Mouse (Mus musculus): ENCODE measurements around the gene Dock10.

DNA sequence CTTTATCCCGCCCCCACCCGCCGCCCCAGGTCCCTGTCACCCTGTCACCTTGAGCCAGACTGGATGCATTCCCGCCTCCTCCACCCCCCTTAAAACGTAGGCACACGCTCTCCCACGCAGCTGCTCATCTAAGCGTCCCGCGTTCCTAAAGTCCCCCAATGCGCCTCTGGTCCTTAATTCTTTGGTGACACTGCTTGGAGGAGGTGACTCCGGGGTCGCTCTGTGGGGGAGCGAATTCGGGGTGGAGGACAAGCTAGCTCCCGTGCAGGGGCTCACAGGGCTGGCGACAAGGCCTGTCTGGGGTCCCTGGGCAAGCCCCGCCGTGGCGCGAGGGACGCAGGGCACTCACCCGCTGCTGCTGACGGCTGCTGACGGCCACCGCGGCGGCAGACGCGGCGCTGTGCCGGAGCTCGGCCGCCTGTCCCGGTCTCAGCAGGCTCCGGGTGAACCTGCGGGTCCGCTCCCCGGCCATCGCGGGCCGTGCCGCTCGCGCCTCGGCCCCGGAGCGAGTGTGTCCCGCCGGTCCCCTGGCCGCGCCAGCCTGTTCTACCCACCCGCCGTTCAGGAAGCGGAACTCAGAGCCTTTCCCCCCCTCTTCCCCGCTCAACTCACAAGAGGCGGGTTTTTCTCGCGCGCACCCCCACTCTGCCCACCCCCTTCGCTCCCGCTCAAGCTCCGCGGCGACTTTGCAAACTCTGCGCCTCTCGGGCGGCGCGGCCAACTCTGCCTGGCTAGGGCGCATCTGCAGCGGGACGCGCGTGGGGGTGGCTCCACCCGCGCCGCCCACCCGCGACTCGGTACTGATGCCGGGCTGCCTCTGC lies at the start of gene Dock10:
- TF ChIP-seq POLR2A (IDR thresholded peaks at IDR 0.05; ENCODE audit: control insufficient read depth, extremely low read depth, insufficient read depth, low read length, poor library complexity) = peak; percentile 72
- peak; percentile 57; the same call in 1 of the 2 replicates for TF ChIP-seq CTCF (IDR thresholded peaks at IDR 0.05; ENCODE audit: borderline replicate concordance, control insufficient read depth, extremely low read depth, insufficient read depth, low read length, poor library complexity)
